Mouse (Mus musculus) ES-CJ7 (cell line): Measurements from ENCODE around the gene Enoph1.

Experiments used
- DNase-seq: peaks from one replicate; pipeline ENCODE4 v3.0.0; 2011; ENCODE audit warnings: low read depth, low spot score

The Enoph1 gene

GRCm38 (mm10) chr5:100079040-100079930, 39.5 kb downstream of the Enoph1 start:
- DNase-seq, result peak; percentile 30

GRCm38 (mm10) chr5:100079931-100080275, 40.1 kb downstream of the Enoph1 start:
- no peak for DNase-seq

GRCm38 (mm10) chr5:100082006-100082405, 42.2 kb downstream of the Enoph1 start:
- DNase-seq, result no peak

- no peak for DNase-seq
These were observed 44.3 kb downstream of the Enoph1 start for GRCm38 (mm10) chr5:100083953-100084562.

GRCm38 (mm10) chr5:100085097-100085496, 45.3 kb downstream of the Enoph1 start:
- no peak for DNase-seq

- no peak for DNase-seq
These were observed 50.9 kb downstream of the Enoph1 start for GRCm38 (mm10) chr5:100090515-100091262.

- DNase-seq, result no peak
These were observed 51.4 kb downstream of the Enoph1 start for GRCm38 (mm10) chr5:100091263-100091594.

- no peak for DNase-seq
These were observed 51.8 kb downstream of the Enoph1 start for GRCm38 (mm10) chr5:100091602-100092001.

- no peak for DNase-seq
These were observed 57.2 kb downstream of the Enoph1 start for GRCm38 (mm10) chr5:100096955-100097354.

GRCm38 (mm10) chr5:100097967-100098366, 58.2 kb downstream of the Enoph1 start:
- no peak for DNase-seq

GRCm38 (mm10) chr5:100102395-100102794, 62.6 kb downstream of the Enoph1 start:
- DNase-seq, result no peak

- no peak for DNase-seq
These were observed 69.1 kb downstream of the Enoph1 start for GRCm38 (mm10) chr5:100108866-100109265.

- DNase-seq, result no peak
These were observed 69.9 kb downstream of the Enoph1 start for GRCm38 (mm10) chr5:100109543-100110282.

GRCm38 (mm10) chr5:100110581-100110980, 70.8 kb downstream of the Enoph1 start:
- no peak for DNase-seq

GRCm38 (mm10) chr5:100113403-100113802, 73.6 kb downstream of the Enoph1 start:
- DNase-seq, result no peak
